Mouse (Mus musculus) cerebellum, adult 2 months (tissue): ENCODE results near the gene Megf8.

Experiments
- CTCF ChIP-seq: fragments of 200-500 bp; IDR thresholded peaks from 2 replicates; pipeline ENCODE4 v1.5.1; 2011; ENCODE audit warnings: low read depth, mild to moderate bottlenecking, control low read depth, low read length, moderate library complexity, borderline replicate concordance; ENCODE audit not compliant: insufficient read depth
- POLR2A ChIP-seq: fragments of 200-500 bp; IDR thresholded peaks from 2 replicates; pipeline ENCODE4 v1.6.1; 2011; ENCODE audit warnings: low read length, control low read depth, borderline replicate concordance; ENCODE audit not compliant: insufficient read depth

- peak; percentile 58; the same call in 1 of the 2 replicates for TF ChIP-seq CTCF
- TF ChIP-seq POLR2A = no peak
These were observed 50.8 kb downstream of the Megf8 start for GRCm38 (mm10) chr7:25367632-25368293.
